Mouse (Mus musculus) erythroblast, embryonic 14.5 days (primary cell): ENCODE data around the gene Upp2.

ENCODE experiments used
- GATA1 ChIP-seq: IDR thresholded peaks from 2 replicates; pipeline ENCODE4 v1.6.1; 2012; ENCODE audit warnings: low read length, inconsistent platforms, mixed read lengths
- TAL1 ChIP-seq: IDR thresholded peaks from 3 replicates; pipeline ENCODE4 v1.6.1; 2012; ENCODE audit warnings: low read length, inconsistent platforms, mixed read lengths

DNA sequence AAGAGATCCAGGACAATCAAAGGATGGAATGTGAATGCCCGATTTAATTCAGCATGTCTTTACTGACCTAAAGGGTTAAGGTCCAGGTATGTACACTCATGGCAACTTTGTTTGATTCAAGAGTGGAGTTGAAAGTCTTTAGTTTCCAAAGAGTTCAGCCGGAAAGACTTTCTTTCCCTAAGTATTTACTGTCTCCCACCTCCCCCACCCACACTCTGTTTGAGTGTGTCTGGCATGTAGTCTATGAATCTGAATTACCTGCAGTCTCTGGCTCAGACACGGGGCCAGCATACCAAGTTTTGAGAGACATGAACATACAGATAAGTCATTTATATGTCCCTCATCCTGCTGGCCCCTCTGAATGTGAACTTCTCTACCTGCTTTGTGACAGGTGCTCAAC, 219.1 kb downstream of the Upp2 start:
- TF ChIP-seq GATA1 = no peak
- no peak for TF ChIP-seq TAL1
